ENCODE assay signal across 8 mouse cellular contexts in genomic region chr19:46318586-46319378, GRCm38 (mm10). TPM values are rescaled to one million over a fixed set of nuclear protein-coding genes. Genes with fewer than 3 reads are reported as not detected.
DNase-seq lines count a peak whose midpoint lies in the region; ATAC-seq and TF ChIP-seq lines count a peak whose summit lies in the region.

No protein-coding gene starts in this region.

- no peaks in the 10 kb centered on the region; the same call in 1 of the 2 replicates for H3K9me3 ChIP-seq in limb, embryonic 11.5 days (ENCODE audit: control insufficient read depth, low read length)
- no peaks in the 10 kb centered on the region for H3K9me3 ChIP-seq in midbrain, postnatal 0 days (ENCODE audit: low read length)

- no peaks in the 10 kb centered on the region for H3K27me3 ChIP-seq in kidney, adult 2 months (replicated peaks; ENCODE audit: control insufficient read depth, insufficient read depth, low read length)
- H3K27me3 ChIP-seq in limb, embryonic 11.5 days (ENCODE audit: control insufficient read depth, insufficient read depth, low read length), result peaks cover 98% of the 10 kb centered on the region
- H3K27me3 ChIP-seq in midbrain, postnatal 0 days (ENCODE audit: insufficient read depth, low read length), result peaks cover 4% of the 10 kb centered on the region; the same call in 1 of the 2 replicates

- WGBS in kidney, adult 2 months, result 12% methylated on average over 16 of the region's 16 CpGs
- 11% methylated on average over 16 of the region's 16 CpGs for WGBS in limb, embryonic 11.5 days
- 12% methylated on average over 16 of the region's 16 CpGs for WGBS in midbrain, postnatal 0 days

- no peak overlapping the region for H3K27ac ChIP-seq in kidney, adult 2 months (ENCODE audit: insufficient read depth, low read depth, low read length)
- H3K27ac ChIP-seq in limb, embryonic 11.5 days (replicated peaks; ENCODE audit: low read depth, low read length), result no peak overlapping the region
- peak overlapping the region; percentile 62 for H3K27ac ChIP-seq in midbrain, postnatal 0 days (ENCODE audit: low read depth, low read length)

- no peak overlapping the region for H3K4me3 ChIP-seq in kidney, adult 2 months (ENCODE audit: insufficient read depth, low read depth, low read length)
- H3K4me3 ChIP-seq in limb, embryonic 11.5 days (ENCODE audit: low read depth, low read length), result 0 out of 2 replicates have a peak overlapping the region, but pooled peaks have one; percentile 28
- peak overlapping the region; percentile 75 for H3K4me3 ChIP-seq in midbrain, postnatal 0 days (ENCODE audit: low read depth, low read length)

- no peak for TF ChIP-seq POLR2A in kidney, adult 2 months (IDR thresholded peaks at IDR 0.05; ENCODE audit: low read depth, low read length)

- intact Hi-C loops in gastrocnemius, postnatal 14 days (cut with DNase I; ENCODE audit: low total_unique reads), result no loop called here

- no peak for ATAC-seq in limb, embryonic 11.5 days (ENCODE audit: insufficient number of reproducible peaks, low FRiP score, low TSS enrichment, low read depth)
- peak; percentile 39; the same call in 1 of the 2 replicates for ATAC-seq in midbrain, postnatal 0 days (ENCODE audit: low FRiP score)

- H3K4me1 ChIP-seq in kidney, adult 2 months (ENCODE audit: control insufficient read depth, insufficient read depth, low read length), result no peaks in the 10 kb centered on the region
- peaks cover 13% of the 10 kb centered on the region for H3K4me1 ChIP-seq in limb, embryonic 11.5 days (ENCODE audit: control insufficient read depth, insufficient read depth, low read length)
- H3K4me1 ChIP-seq in midbrain, postnatal 0 days (ENCODE audit: insufficient read depth, low read length), result peaks cover 33% of the 10 kb centered on the region

- no peak for TF ChIP-seq CTCF in kidney, adult 2 months (conservative IDR thresholded peaks at IDR 0.05; ENCODE audit: insufficient read depth, insufficient read length, low read depth, low read length)
- TF ChIP-seq CTCF in midbrain, postnatal 0 days (IDR thresholded peaks at IDR 0.05), result no peak

- no peak overlapping the region for H3K9ac ChIP-seq in limb, embryonic 11.5 days (ENCODE audit: low read length)
- H3K9ac ChIP-seq in midbrain, postnatal 0 days (replicated peaks; ENCODE audit: low read length, poor library complexity, severe bottlenecking), result 0 out of 2 replicates have a peak overlapping the region, but pooled peaks have one; percentile 19

- H3K4me2 ChIP-seq in limb, embryonic 11.5 days (ENCODE audit: low read depth, severe bottlenecking), result no peak overlapping the region; the same call in 1 of the 2 replicates
- peak overlapping the region; percentile 83 for H3K4me2 ChIP-seq in midbrain, postnatal 0 days (ENCODE audit: low read depth, low read length, poor library complexity, severe bottlenecking)

- DNase-seq in kidney, adult 18-20 months, result peak; percentile 47
- DNase-seq in kidney, adult 11 months, result no peak
- DNase-seq in cerebellum, postnatal 10 days, result peak; percentile 83 to 88
- DNase-seq in gastrocnemius, postnatal 14 days, result peak; percentile 68
- DNase-seq in kidney, adult 2 months, result peak; percentile 38
- peak; percentile 65 for DNase-seq in limb, embryonic 11.5 days (ENCODE audit: low spot score)
- DNase-seq in midbrain, postnatal 0 days (ENCODE audit: low spot score), result peak; percentile 87
- peak; percentile 73 to 82 for DNase-seq in urinary bladder, postnatal 4 days (ENCODE audit: low spot score in 2 of 2)

- H3K36me3 ChIP-seq in kidney, adult 2 months (ENCODE audit: control insufficient read depth, insufficient read depth, low read length), result no peaks in the 10 kb centered on the region
- H3K36me3 ChIP-seq in limb, embryonic 11.5 days (ENCODE audit: control insufficient read depth, insufficient read depth, low read length), result no peaks in the 10 kb centered on the region
- peaks cover 16% of the 10 kb centered on the region for H3K36me3 ChIP-seq in midbrain, postnatal 0 days (ENCODE audit: insufficient read depth, low read length)

RNA-seq across cellular contexts. Expression of gene Psd, which starts 8.2 kb away (rescaled TPM):
- 1 to 10 TPM; 1.4 to 1.9 TPM for total RNA-seq in gastrocnemius, postnatal 14 days (2021)
- polyA plus RNA-seq in kidney, adult 2 months (2012; rRNA removed), result 1.9 and 2.7 TPM in 2 replicates
- 1.3 and 1.7 TPM in 2 replicates for polyA plus RNA-seq in limb, embryonic 11.5 days (2014; fragmentation: Nextera tagmentation; extraction: Ambion mirVana)
- 471 and 481 TPM in 2 replicates for total RNA-seq in midbrain, postnatal 0 days (2014; rRNA removed)
- polyA plus RNA-seq in midbrain, postnatal 0 days (2015; fragmentation: Nextera tagmentation; extraction: Ambion mirVana), result 179 and 185 TPM in 2 replicates

RNA-seq across cellular contexts. Expression of gene Fbxl15, which starts 9.2 kb away (rescaled TPM):
- total RNA-seq in gastrocnemius, postnatal 14 days (2021), result 1 to 10 TPM; 2.4 to 2.8 TPM
- polyA plus RNA-seq in kidney, adult 2 months (2012; rRNA removed), result 26.1 and 35.8 TPM in 2 replicates
- 10.9 and 15.1 TPM in 2 replicates for polyA plus RNA-seq in limb, embryonic 11.5 days (2014; fragmentation: Nextera tagmentation; extraction: Ambion mirVana)
- 48.3 and 57.8 TPM in 2 replicates for total RNA-seq in midbrain, postnatal 0 days (2014; rRNA removed)
- 55.2 and 56.8 TPM in 2 replicates for polyA plus RNA-seq in midbrain, postnatal 0 days (2015; fragmentation: Nextera tagmentation; extraction: Ambion mirVana)

RNA-seq across cellular contexts. Expression of gene Nfkb2, which starts 14.7 kb away (rescaled TPM):
- 10 to 100 TPM in 1 of 2 experiments, 1 to 10 TPM in 1; 9.6 to 10.4 TPM for total RNA-seq in gastrocnemius, postnatal 14 days (2021)
- 21.6 and 25.4 TPM in 2 replicates for polyA plus RNA-seq in kidney, adult 2 months (2012; rRNA removed)
- polyA plus RNA-seq in limb, embryonic 11.5 days (2014; fragmentation: Nextera tagmentation; extraction: Ambion mirVana), result 6.8 and 7.0 TPM in 2 replicates
- total RNA-seq in midbrain, postnatal 0 days (2014; rRNA removed), result 3.1 and 4.5 TPM in 2 replicates
- polyA plus RNA-seq in midbrain, postnatal 0 days (2015; fragmentation: Nextera tagmentation; extraction: Ambion mirVana), result 2.3 and 2.4 TPM in 2 replicates

RNA-seq across cellular contexts. Expression of gene Cuedc2, which starts 19.7 kb away (rescaled TPM):
- 10 to 100 TPM; 68.7 to 79.0 TPM for total RNA-seq in gastrocnemius, postnatal 14 days (2021)
- polyA plus RNA-seq in kidney, adult 2 months (2012; rRNA removed), result 69.8 and 72.0 TPM in 2 replicates
- polyA plus RNA-seq in limb, embryonic 11.5 days (2014; fragmentation: Nextera tagmentation; extraction: Ambion mirVana), result 163 and 179 TPM in 2 replicates
- 157 and 177 TPM in 2 replicates for total RNA-seq in midbrain, postnatal 0 days (2014; rRNA removed)
- 314 and 337 TPM in 2 replicates for polyA plus RNA-seq in midbrain, postnatal 0 days (2015; fragmentation: Nextera tagmentation; extraction: Ambion mirVana)

RNA-seq across cellular contexts. Expression of gene Mfsd13a, which starts 22.1 kb away (rescaled TPM):
- total RNA-seq in gastrocnemius, postnatal 14 days (2021), result 1 to 10 TPM; 1.1 TPM
- 34.7 and 43.8 TPM in 2 replicates for polyA plus RNA-seq in kidney, adult 2 months (2012; rRNA removed)
- polyA plus RNA-seq in limb, embryonic 11.5 days (2014; fragmentation: Nextera tagmentation; extraction: Ambion mirVana), result 5.3 and 5.7 TPM in 2 replicates
- 7.2 and 19.2 TPM in 2 replicates for total RNA-seq in midbrain, postnatal 0 days (2014; rRNA removed)
- 10.6 and 11.4 TPM in 2 replicates for polyA plus RNA-seq in midbrain, postnatal 0 days (2015; fragmentation: Nextera tagmentation; extraction: Ambion mirVana)

Comparison
In these comparisons a context has a peak if more than half of its experiments do, and no peak if none do; other contexts are left out.
1. RNA of gene Psd, which starts 8.2 kb away (polyA plus RNA-seq): 179 to 185 TPM in midbrain, postnatal 0 days; 1.9 to 2.7 TPM in kidney, adult 2 months and 1.3 to 1.7 TPM in limb, embryonic 11.5 days; every median in the first group is over 10 times any median in the second.